Mouse (Mus musculus) liver, adult 2 months (tissue): ENCODE results near the gene Olfr742.

ENCODE experiments used
- CTCF ChIP-seq: fragments of 200-500 bp; IDR thresholded peaks from 2 replicates; pipeline ENCODE4 v1.5.1; 2011; ENCODE audit warnings: low read depth, low read length, control low read depth
- POLR2A ChIP-seq: fragments of 200-500 bp; IDR thresholded peaks from 2 replicates; pipeline ENCODE4 v1.6.1; 2011; ENCODE audit warnings: low read length, control low read depth; ENCODE audit not compliant: insufficient read depth; ENCODE audit errors: extremely low read depth

GRCm38 (mm10) chr14:50503300-50503699 lies at the start of gene Olfr742:
- TF ChIP-seq CTCF (no peak), POLR2A (no peak)
